Mouse (Mus musculus) layer of hippocampus, adult 18-20 months (tissue): Measurements from ENCODE around the gene Hmgcl. TPM values are rescaled to one million over a fixed set of nuclear protein-coding genes. Genes with fewer than 3 reads are reported as not detected.
A peak's percentile ranks its signal among the peaks of the same experiment; 100 is the strongest.
"Not testable (repeated sequence)": the region's sequence is repeated elsewhere in the genome, so short reads cannot be mapped to it uniquely, and the experiment has no call there.

Source experiments
- DNase-seq, 2 experiments: peaks; one replicate each; pipeline ENCODE4 v3.0.0; 2022; ENCODE audit warnings: low spot score in 2 of 2
- total RNA-seq, 2 experiments: library from RNA; stranded (reverse); gene quantifications; 2 replicates each; pipeline ENCODE4 v1.2.3; 2021

Gene Hmgcl
- total RNA-seq, 2 experiments from 2014 or later: 34.6 to 36.9 TPM

- no peak for DNase-seq
These were observed 9.6 kb downstream of the Hmgcl start for GRCm38 (mm10) chr4:135955886-135956285.

- DNase-seq: no peak
These were observed 12.1 kb downstream of the Hmgcl start for GRCm38 (mm10) chr4:135958354-135958753.

GRCm38 (mm10) chr4:135960717-135961116 is 14.5 kb downstream of the Hmgcl start:
- DNase-seq: peak; percentile 61 to 87

- no peak for DNase-seq
These were observed 15.5 kb downstream of the Hmgcl start for GRCm38 (mm10) chr4:135961709-135962108.

- no peak for DNase-seq
These were observed 15.9 kb downstream of the Hmgcl start for GRCm38 (mm10) chr4:135962198-135962597.

- DNase-seq: no peak
These were observed 16.7 kb downstream of the Hmgcl start for GRCm38 (mm10) chr4:135962946-135963345.

- peak; percentile 92 to 96 for DNase-seq
These were observed 17.4 kb downstream of the Hmgcl start, which contains the start of gene Gale for GRCm38 (mm10) chr4:135963457-135964193. Gene Gale, plus strand, starts transcription at chr4:135963727.

- no peak for DNase-seq
These were observed 18.2 kb downstream of the Hmgcl start for GRCm38 (mm10) chr4:135964426-135964825.

- DNase-seq: no peak
These were observed 18.9 kb downstream of the Hmgcl start for GRCm38 (mm10) chr4:135965113-135965512.

- DNase-seq: no peak
These were observed 20.0 kb downstream of the Hmgcl start for GRCm38 (mm10) chr4:135966283-135966682.

GRCm38 (mm10) chr4:135967086-135967760 is 21.0 kb downstream of the Hmgcl start:
- no peak for DNase-seq

- DNase-seq: no peak
These were observed 22.1 kb downstream of the Hmgcl start for GRCm38 (mm10) chr4:135968271-135968869.

- DNase-seq: no peak
These were observed 23.0 kb downstream of the Hmgcl start for GRCm38 (mm10) chr4:135969070-135969750.

- no peak for DNase-seq
These were observed 24.3 kb downstream of the Hmgcl start for GRCm38 (mm10) chr4:135970585-135970984.

- no peak for DNase-seq
These were observed 25.7 kb downstream of the Hmgcl start for GRCm38 (mm10) chr4:135971805-135972555.

- DNase-seq: peak; percentile 89 to 91
These were observed 26.3 kb downstream of the Hmgcl start, which contains the start of gene Lypla2 for GRCm38 (mm10) chr4:135972556-135972906. Gene Lypla2, minus strand, starts transcription at chr4:135972626.

- no peak for DNase-seq
These were observed 26.9 kb downstream of the Hmgcl start for GRCm38 (mm10) chr4:135972911-135973811.

- DNase-seq: no peak
These were observed 29.9 kb downstream of the Hmgcl start for GRCm38 (mm10) chr4:135976146-135976545.

- DNase-seq: not testable (repeated sequence)
These were observed 34.0 kb downstream of the Hmgcl start for GRCm38 (mm10) chr4:135980223-135980622.
